Mouse (Mus musculus): ENCODE results near the gene Dnaja2.

DNA sequence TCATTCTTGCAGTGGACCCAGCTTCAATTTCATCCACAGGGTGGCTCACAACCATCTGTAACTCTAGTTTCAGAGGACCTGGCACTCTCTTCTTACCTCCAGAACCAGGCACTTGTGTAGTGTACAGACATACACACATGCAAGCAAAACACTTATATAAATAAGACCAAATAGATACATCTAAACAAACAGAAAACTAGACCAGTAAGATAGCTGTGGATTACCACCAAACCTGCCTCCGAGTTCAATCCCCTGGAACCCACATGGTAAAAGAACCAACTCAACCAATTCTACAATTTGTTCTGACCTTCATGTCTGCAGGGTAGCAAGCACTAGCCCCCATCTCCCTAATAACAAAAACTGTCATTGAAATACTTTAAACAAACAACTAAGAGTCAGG, 3.2 kb downstream of the Dnaja2 start:
- no peak for TF ChIP-seq CTCF (IDR thresholded peaks at IDR 0.05; ENCODE audit: low read depth, low read length)
- TF ChIP-seq EP300 (IDR thresholded peaks at IDR 0.05; ENCODE audit: insufficient read depth, low read depth, low read length) = no peak
- no peak for TF ChIP-seq POLR2A (IDR thresholded peaks at IDR 0.05; ENCODE audit: insufficient read depth, low read length)
